Mouse (Mus musculus): Measurements from ENCODE around the gene Xcr1. TPM values are rescaled to one million over a fixed set of nuclear protein-coding genes. Genes with fewer than 3 reads are reported as not detected.

Xcr1 gene
- polyA plus RNA-seq, 1 experiment: not detected

- TF ChIP-seq POLR2A (IDR thresholded peaks at IDR 0.05; ENCODE audit: low read depth, low read length) (no peak), CTCF (IDR thresholded peaks at IDR 0.05; ENCODE audit: borderline replicate concordance, insufficient read depth, low read length) (no peak)
- peak overlapping the region; percentile 99 for H3K27ac ChIP-seq (ENCODE audit: insufficient read depth, low read length)
- H3K4me1 ChIP-seq (ENCODE audit: control insufficient read depth, insufficient read depth, low read length): peaks cover 24% of the 10 kb centered on the region
- H3K4me3 ChIP-seq (ENCODE audit: insufficient read depth, low read length): no peak overlapping the region
Measured at GRCm38 (mm10) chr9:123818601-123819000, 43.2 kb downstream of the Xcr1 start.

DNA sequence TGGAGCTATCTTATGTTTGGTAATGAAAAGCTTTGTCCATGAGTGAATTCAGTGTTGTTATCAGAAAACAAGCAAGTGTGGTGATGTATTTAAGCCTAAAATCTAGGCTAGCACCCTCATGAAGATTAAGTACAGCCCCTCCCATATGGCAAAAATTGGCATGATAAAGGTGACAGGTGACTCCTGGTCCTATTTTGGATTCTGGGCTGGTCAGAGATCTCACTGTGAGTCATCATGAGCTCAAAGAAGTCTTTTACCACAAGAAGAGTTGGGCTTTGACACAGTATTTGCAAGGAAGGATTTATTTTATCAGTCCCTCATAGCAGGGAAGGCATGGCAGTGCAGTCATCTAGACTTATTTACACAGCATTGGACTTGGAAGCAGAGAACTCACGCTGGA is 45.8 kb downstream of the Xcr1 start:
- Histone ChIP-seq H3K27ac (ENCODE audit: insufficient read depth, low read length) (peak overlapping the region; percentile 87), H3K4me3 (ENCODE audit: insufficient read depth, low read length) (no peak overlapping the region), H3K4me1 (ENCODE audit: control insufficient read depth, insufficient read depth, low read length) (peaks cover 33% of the 10 kb centered on the region)
- TF ChIP-seq CTCF (IDR thresholded peaks at IDR 0.05; ENCODE audit: borderline replicate concordance, insufficient read depth, low read length): no peak
- TF ChIP-seq POLR2A (IDR thresholded peaks at IDR 0.05; ENCODE audit: low read depth, low read length): no peak

- Histone ChIP-seq H3K4me3 (ENCODE audit: insufficient read depth, low read length) (no peak overlapping the region), H3K4me1 (ENCODE audit: control insufficient read depth, insufficient read depth, low read length) (peaks cover 33% of the 10 kb centered on the region), H3K27ac (ENCODE audit: insufficient read depth, low read length) (peak overlapping the region; percentile 87)
- TF ChIP-seq POLR2A (IDR thresholded peaks at IDR 0.05; ENCODE audit: low read depth, low read length) (no peak), CTCF (IDR thresholded peaks at IDR 0.05; ENCODE audit: borderline replicate concordance, insufficient read depth, low read length) (no peak)
Measured at GRCm38 (mm10) chr9:123815444-123815843, 46.4 kb downstream of the Xcr1 start.

- no peak for TF ChIP-seq POLR2A (IDR thresholded peaks at IDR 0.05; ENCODE audit: low read depth, low read length)
- no peak for TF ChIP-seq CTCF (IDR thresholded peaks at IDR 0.05; ENCODE audit: borderline replicate concordance, insufficient read depth, low read length)
- peak overlapping the region; percentile 55; the same call in 1 of the 2 replicates for H3K27ac ChIP-seq (ENCODE audit: insufficient read depth, low read length)
- peaks cover 36% of the 10 kb centered on the region for H3K4me1 ChIP-seq (ENCODE audit: control insufficient read depth, insufficient read depth, low read length)
- no peak overlapping the region for H3K4me3 ChIP-seq (ENCODE audit: insufficient read depth, low read length)
Measured at GRCm38 (mm10) chr9:123814821-123815220, 47.0 kb downstream of the Xcr1 start.

DNA sequence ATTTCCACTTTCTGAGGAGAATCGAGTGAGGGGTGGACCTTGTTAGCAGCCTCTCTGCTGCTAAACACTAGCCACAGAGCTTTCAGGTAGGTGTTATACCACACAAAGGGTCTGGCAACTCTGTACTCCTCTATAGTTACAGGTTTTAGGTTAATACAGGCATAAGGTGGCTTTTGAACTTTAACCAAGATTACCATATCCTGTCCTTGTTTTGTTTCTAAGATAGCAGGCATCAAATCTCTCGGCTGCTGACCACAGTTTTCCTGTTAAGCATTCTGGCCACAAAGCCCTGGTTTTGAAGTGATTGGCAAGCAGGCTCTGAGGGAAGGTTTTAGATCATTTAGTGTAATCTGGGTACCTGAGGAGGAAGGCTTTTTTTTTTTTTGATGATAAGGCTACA is 47.5 kb downstream of the Xcr1 start:
- Histone ChIP-seq H3K4me3 (ENCODE audit: insufficient read depth, low read length) (no peak overlapping the region), H3K27ac (ENCODE audit: insufficient read depth, low read length) (no peak overlapping the region), H3K4me1 (ENCODE audit: control insufficient read depth, insufficient read depth, low read length) (peaks cover 33% of the 10 kb centered on the region)
- TF ChIP-seq POLR2A (IDR thresholded peaks at IDR 0.05; ENCODE audit: low read depth, low read length) (no peak), CTCF (IDR thresholded peaks at IDR 0.05; ENCODE audit: borderline replicate concordance, insufficient read depth, low read length) (no peak)

- TF ChIP-seq CTCF (IDR thresholded peaks at IDR 0.05; ENCODE audit: borderline replicate concordance, insufficient read depth, low read length) (no peak), POLR2A (IDR thresholded peaks at IDR 0.05; ENCODE audit: low read depth, low read length) (no peak)
- Histone ChIP-seq H3K4me1 (ENCODE audit: control insufficient read depth, insufficient read depth, low read length) (peaks cover 29% of the 10 kb centered on the region), H3K27ac (ENCODE audit: insufficient read depth, low read length) (peak overlapping the region; percentile 90), H3K4me3 (ENCODE audit: insufficient read depth, low read length) (no peak overlapping the region)
Measured at GRCm38 (mm10) chr9:123811831-123812230, 50.0 kb downstream of the Xcr1 start.

DNA sequence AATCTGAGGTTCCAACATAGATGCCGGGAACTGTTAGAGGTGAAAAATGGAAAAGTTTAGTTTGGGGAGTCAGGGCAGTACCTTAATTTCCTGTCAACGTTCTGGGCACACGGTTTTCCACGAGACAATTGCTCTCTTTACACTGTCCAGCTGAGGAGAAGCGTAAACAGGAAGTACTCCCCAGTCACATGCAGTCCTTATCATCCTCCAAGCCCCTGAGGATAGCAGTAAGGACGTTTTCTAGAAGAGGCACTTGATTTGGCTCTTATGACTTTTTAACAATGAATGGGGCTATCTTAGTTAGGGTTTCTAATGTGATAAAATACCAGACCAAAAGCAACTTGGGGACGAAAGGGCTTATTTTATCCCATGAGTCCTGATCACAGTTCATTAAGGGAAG is 53.2 kb downstream of the Xcr1 start:
- Histone ChIP-seq H3K4me1 (ENCODE audit: control insufficient read depth, insufficient read depth, low read length) (peaks cover 14% of the 10 kb centered on the region), H3K27ac (ENCODE audit: insufficient read depth, low read length) (peak overlapping the region; percentile 99; the same call in 1 of the 2 replicates), H3K4me3 (ENCODE audit: insufficient read depth, low read length) (no peak overlapping the region)
- no peak for TF ChIP-seq POLR2A (IDR thresholded peaks at IDR 0.05; ENCODE audit: low read depth, low read length)
- no peak for TF ChIP-seq CTCF (IDR thresholded peaks at IDR 0.05; ENCODE audit: borderline replicate concordance, insufficient read depth, low read length)

GRCm38 (mm10) chr9:123806267-123806666 is 55.6 kb downstream of the Xcr1 start, which contains the start of gene Cxcr6:
Cxcr6 (plus strand) TSS chr9:123806475.
- peaks cover 5% of the 10 kb centered on the region; the same call in 1 of the 2 replicates for H3K4me1 ChIP-seq (ENCODE audit: control insufficient read depth, insufficient read depth, low read length)
- H3K4me3 ChIP-seq (ENCODE audit: insufficient read depth, low read length): no peak within 1 kb of the TSS
- TF ChIP-seq CTCF (IDR thresholded peaks at IDR 0.05; ENCODE audit: borderline replicate concordance, insufficient read depth, low read length): no peak
- H3K27ac ChIP-seq (ENCODE audit: insufficient read depth, low read length): 0 out of 2 replicates have a peak within 1 kb of the TSS, but pooled peaks have one; percentile 4

GRCm38 (mm10) chr9:123805241-123805640 is 56.6 kb downstream of the Xcr1 start:
- TF ChIP-seq POLR2A (IDR thresholded peaks at IDR 0.05; ENCODE audit: low read depth, low read length): no peak
- no peak for TF ChIP-seq CTCF (IDR thresholded peaks at IDR 0.05; ENCODE audit: borderline replicate concordance, insufficient read depth, low read length)
- Histone ChIP-seq H3K4me3 (ENCODE audit: insufficient read depth, low read length) (no peak overlapping the region), H3K27ac (ENCODE audit: insufficient read depth, low read length) (no peak overlapping the region), H3K4me1 (ENCODE audit: control insufficient read depth, insufficient read depth, low read length) (peaks cover 5% of the 10 kb centered on the region; the same call in 1 of the 2 replicates)

- H3K4me1 ChIP-seq (ENCODE audit: control insufficient read depth, insufficient read depth, low read length): no peaks in the 10 kb centered on the region
- no peak overlapping the region for H3K4me3 ChIP-seq (ENCODE audit: insufficient read depth, low read length)
- no peak for TF ChIP-seq POLR2A (IDR thresholded peaks at IDR 0.05; ENCODE audit: low read depth, low read length)
- TF ChIP-seq CTCF (IDR thresholded peaks at IDR 0.05; ENCODE audit: borderline replicate concordance, insufficient read depth, low read length): no peak
- H3K27ac ChIP-seq (ENCODE audit: insufficient read depth, low read length): no peak overlapping the region
Measured at GRCm38 (mm10) chr9:123802896-123803295, 58.9 kb downstream of the Xcr1 start.

DNA sequence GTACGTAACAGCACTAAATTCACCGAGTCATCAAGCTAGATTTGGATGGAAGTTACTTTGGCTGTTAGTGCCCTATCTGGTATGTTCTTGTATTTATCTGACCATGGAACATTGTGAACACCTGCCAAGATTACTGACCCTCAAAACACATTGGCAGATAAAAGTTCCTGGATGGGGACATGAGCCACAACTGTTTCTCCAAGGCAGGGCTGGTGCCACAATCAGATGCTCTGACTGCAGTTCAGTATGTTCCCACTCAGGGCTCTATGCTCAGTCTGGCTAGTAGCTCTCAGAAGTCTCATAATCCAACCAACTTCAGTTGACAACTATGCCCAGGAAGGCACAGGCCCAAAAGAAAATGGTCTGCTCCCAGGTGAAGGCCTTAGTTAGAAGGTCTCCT is 59.4 kb downstream of the Xcr1 start:
- TF ChIP-seq POLR2A (IDR thresholded peaks at IDR 0.05; ENCODE audit: low read depth, low read length) (no peak), CTCF (IDR thresholded peaks at IDR 0.05; ENCODE audit: borderline replicate concordance, insufficient read depth, low read length) (no peak)

More for the DNA sequence above, 59.4 kb downstream of the Xcr1 start:
- Histone ChIP-seq H3K4me1 (ENCODE audit: control insufficient read depth, insufficient read depth, low read length) (no peaks in the 10 kb centered on the region), H3K27ac (ENCODE audit: insufficient read depth, low read length) (no peak overlapping the region), H3K4me3 (ENCODE audit: insufficient read depth, low read length) (no peak overlapping the region)

Other genes starting within 250 kb of the Xcr1 start
- 0.23 and 0.95 TPM in 2 replicates for gene Slc6a20b, start 229.5 kb downstream of the Xcr1 start, polyA plus RNA-seq (2011; ENCODE audit: insufficient read length, low read depth, missing spikeins)
- gene Ccr9, start 183.6 kb downstream of the Xcr1 start, polyA plus RNA-seq (2011; ENCODE audit: insufficient read length, low read depth, missing spikeins): not detected in 2 replicates
- gene Slc6a20a, start 183.1 kb downstream of the Xcr1 start, polyA plus RNA-seq (2011; ENCODE audit: insufficient read length, low read depth, missing spikeins): not detected in 2 replicates
- 44.1 and 54.5 TPM in 2 replicates for gene Lztfl1, start 144.3 kb downstream of the Xcr1 start, polyA plus RNA-seq (2011; ENCODE audit: insufficient read length, low read depth, missing spikeins)
- gene Cxcr6, start 55.6 kb downstream of the Xcr1 start, polyA plus RNA-seq (2011; ENCODE audit: insufficient read length, low read depth, missing spikeins): 0.91 and 4.1 TPM in 2 replicates
- 25.2 and 29.2 TPM in 2 replicates for gene Fyco1, start 10.1 kb downstream of the Xcr1 start, polyA plus RNA-seq (2011; ENCODE audit: insufficient read length, low read depth, missing spikeins)
- 0.18 TPM in 1 of 2 replicates, not detected in the other for gene Ccr1, start 106.7 kb upstream of the Xcr1 start, polyA plus RNA-seq (2011; ENCODE audit: insufficient read length, low read depth, missing spikeins)
- gene Ccr1l1, start 116.4 kb upstream of the Xcr1 start, polyA plus RNA-seq (2011; ENCODE audit: insufficient read length, low read depth, missing spikeins): not detected in 2 replicates
- gene Ccr3, start 159.9 kb upstream of the Xcr1 start, polyA plus RNA-seq (2011; ENCODE audit: insufficient read length, low read depth, missing spikeins): not detected in 2 replicates
- gene Ccr2, start 239.9 kb upstream of the Xcr1 start, polyA plus RNA-seq (2011; ENCODE audit: insufficient read length, low read depth, missing spikeins): not detected in 2 replicates

Measured in embryonic fibroblast, embryonic 13.5 days (primary cell).